Mouse (Mus musculus) cerebellum, adult 9-11 months (tissue): Measurements from ENCODE around the gene Rnf20.
A peak's percentile ranks its signal among the peaks of the same experiment; 100 is the strongest.
"Not testable (repeated sequence)": the region's sequence is repeated elsewhere in the genome, so short reads cannot be mapped to it uniquely, and the experiment has no call there.

Source experiments
- DNase-seq: peaks from one replicate; pipeline ENCODE4 v3.0.0; 2022

Rnf20 gene

DNA sequence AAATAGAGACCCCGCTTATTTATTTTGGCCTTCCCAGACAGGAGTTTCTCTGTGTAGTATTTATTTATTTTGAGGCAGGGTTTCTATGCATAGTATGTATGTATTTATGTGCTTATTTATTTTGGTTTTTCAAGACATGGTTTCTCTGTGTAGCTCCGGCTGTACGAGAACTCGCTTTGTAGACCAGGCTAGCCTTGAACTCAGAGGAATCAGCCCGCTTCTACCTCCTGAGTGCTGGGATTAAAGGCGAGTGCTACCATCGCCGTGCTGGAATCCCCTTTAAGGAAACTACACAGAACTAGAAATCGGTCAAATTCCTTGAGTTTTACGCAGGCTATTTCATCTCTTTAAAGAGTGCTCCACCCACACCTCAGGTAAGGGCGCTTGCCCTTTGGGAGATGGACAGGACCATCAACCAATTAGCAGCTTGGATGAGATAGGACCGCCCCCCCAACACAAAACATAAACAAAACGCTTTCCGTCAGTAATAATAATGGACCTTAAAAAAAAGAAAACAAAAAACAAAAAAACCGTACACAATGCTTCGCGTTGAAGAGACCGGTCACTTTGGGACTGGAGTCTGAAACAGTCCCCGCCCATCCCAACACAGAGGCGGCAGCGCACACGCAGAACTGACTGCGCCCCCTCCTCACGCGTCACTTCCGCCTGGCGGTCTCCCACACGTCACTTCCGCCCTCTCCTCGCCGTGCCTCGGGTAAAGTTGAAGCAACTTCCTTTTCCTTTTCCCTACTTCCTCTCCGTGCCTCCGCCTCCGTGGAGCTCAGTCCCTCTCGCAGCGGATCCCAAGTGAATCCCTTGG is at the start of gene Rnf20:
Rnf20 (plus strand) TSS at position 688 of the 820 bp plus-strand sequence.
- peak; percentile 97 for DNase-seq

DNA sequence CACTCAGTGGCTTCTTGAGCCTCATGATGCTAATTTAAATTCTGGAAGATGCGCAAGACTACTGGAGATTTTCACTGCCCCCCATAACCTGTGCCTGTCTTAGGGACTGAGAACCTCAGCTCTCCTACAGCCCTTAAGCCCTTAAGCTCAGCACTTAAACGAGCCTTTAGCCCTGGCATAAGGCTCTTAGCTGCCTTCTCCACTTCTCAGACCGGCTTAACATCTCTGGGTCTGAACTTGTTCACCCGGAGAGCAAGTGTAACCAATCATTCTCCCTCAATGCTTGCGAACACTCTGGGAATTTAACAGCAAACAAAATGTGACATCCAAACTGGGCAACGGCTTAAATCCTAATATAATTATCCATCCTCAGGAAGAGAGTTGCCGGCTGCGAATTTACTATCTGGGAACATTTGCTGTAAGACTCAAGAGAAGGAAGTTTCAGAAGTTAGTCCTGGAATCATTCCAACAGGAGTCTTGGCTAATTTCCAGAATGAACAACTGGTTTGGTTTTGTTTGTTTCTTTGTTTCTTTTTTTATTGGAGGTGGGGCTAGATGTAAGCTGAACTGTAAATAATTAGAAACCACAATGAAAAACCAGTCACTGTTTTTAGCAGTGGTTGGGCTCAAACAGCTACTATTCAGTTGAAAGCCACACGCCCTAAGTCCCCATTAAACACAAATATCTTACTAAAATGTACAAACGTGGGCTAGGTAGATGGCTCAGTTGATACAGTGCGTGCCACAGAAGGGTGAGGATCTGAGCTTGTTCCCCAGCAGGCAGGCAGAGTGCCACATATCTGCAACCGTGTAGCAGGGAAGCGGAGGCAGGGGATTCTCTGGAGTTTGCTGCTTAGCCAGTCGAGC is 47.6 kb upstream of the Rnf20 start:
- DNase-seq, result no peak

DNA sequence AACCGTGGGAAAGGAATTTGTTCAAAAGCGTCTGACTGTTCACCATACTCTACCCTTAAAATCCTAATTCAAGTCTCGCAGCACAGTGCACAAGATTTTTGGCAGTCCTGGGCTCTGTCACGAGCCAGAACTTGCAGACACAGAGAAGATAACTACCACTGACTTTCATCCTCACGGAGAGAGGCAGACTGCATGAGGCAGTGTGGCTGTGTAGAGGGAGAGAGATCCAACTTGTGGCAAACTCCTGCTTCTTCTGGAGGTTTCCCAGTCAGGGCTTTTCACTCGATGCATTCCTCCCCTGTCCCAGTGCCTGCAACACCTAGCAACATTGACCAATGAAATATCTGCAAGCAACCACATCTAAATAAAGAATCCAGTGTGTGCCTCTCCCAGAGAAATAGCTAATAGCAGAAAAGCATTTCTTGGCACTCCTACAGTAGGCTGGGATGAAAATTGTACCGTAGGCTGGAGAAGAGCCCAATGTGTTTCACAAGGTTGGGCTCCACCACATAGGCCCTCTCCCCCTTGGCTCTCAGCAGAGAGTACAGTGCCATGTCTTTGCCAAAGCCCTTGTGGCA is 46.2 kb upstream of the Rnf20 start:
- DNase-seq, result no peak

DNA sequence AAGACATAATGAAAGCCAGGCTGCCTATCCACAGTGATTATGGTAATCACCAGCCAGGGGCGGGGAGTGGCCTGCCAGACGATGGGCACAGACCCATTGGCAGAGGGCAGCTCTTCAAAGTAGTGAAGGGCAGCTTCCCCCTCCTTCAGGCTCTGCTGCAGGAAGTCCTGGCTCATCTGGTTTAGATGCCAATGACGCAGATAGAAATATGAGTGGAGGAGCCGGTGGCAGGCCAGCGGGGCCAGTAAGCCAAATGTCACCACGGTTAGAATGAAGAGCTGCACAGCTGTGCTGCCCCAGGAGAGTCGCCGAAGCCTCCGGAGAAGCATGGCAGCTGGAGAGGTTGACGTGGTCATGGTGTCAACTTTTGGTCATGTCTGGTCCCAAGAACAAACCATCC is 45.0 kb upstream of the Rnf20 start:
- DNase-seq, result no peak

DNA sequence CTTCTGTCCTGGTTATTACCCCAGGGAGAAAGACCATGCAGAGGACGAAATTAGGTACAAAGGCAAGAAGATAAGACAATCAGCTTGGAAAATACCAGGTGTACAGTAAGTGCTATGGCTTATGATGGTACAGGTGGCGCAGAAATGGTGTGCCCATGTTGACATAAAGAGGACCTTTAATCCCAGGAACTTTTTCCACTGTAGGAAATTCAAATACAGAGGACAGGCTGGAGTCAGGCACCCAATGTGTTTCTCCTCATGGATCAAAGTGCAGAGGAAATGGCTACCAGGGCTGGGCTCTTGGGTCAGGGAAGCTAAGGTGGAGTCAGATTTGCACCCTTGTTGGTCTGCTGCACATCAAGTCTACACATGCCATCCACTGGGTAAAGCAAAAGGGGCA is 41.7 kb upstream of the Rnf20 start:
- DNase-seq, result no peak

DNA sequence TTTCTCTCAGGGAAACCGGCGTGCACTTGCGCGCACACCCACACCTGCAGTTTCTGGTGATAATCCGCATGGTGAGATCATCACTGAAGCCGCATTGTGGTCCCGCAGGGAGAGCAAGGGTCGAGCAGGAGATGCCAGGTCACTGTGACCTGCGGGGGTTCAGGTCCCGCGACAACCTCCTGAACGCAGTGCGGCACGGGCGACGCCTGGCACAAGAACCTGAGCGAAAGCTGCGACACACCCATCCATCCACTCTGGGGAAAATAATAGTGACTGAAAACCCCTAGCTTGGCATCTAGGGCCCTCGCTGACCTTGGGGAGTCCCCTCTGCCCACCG is 35.0 kb upstream of the Rnf20 start:
- no peak for DNase-seq

DNA sequence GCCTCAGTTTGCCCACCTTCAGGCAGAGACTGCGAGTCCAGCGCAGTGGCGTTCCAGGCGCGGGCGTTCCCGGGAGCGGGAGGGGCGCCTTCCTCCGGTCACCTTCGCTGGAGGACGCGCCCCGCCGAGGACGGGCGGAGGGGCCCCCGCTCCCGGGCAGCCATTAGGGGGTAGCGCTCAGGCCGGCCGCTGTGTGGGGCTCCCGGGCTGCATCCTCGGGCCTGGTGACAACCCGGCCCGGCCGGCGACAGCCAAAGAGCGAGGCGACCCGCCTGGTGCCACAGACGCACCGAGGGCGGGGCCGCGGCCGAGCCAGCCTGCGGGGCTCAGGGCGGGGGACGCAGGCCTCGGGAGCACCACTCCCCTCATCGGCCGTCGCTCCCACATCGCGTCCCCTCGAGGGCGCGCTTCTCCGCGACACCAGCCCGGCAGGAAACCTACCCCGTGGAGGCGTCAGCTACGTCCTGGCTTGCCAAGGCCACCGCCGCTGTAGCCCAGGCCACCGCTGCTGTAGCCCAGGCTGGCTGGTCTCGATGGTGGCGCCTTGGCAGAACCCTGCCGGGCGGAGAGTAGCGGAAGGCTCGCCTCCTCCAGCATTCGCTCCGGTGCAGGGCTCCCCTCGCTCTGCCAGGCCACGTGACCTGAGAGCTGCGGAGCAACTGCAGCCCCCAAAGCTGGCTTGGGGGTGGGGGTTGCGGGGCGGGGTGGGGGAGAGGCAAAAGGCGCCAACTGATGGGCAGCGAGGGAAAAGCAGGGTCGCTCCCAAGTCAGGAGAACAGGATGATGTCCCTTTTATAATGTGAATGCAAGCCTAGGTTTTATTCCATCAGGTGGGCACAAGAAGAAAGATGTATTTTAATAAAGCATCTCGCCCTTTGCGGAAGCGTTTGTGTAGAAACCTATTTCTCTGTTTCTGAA is 34.4 kb upstream of the Rnf20 start, which contains the start of gene Tmem246:
Tmem246 (minus strand) TSS at position 694 of the 918 bp plus-strand sequence.
- DNase-seq, result peak; percentile 87

DNA sequence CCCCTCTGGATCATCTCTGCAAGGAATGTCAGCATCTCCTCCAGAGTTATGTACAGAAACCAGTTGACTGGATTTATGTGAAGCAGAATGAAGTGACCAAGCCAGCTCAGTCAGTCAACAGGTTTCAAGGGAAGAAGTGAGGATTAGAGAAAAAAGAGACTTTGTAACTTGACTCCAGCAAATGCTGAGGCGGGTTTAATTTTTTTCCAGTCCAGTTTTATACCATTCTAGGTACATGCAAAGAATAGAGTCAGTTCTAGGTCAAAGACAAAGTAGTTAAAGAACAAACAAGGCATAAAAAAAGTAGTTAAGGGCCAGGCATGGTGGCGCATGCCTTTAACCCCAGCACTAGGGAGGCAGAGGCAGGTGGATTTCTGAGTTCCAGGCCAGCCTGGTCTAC is 28.6 kb upstream of the Rnf20 start:
- no peak for DNase-seq

DNA sequence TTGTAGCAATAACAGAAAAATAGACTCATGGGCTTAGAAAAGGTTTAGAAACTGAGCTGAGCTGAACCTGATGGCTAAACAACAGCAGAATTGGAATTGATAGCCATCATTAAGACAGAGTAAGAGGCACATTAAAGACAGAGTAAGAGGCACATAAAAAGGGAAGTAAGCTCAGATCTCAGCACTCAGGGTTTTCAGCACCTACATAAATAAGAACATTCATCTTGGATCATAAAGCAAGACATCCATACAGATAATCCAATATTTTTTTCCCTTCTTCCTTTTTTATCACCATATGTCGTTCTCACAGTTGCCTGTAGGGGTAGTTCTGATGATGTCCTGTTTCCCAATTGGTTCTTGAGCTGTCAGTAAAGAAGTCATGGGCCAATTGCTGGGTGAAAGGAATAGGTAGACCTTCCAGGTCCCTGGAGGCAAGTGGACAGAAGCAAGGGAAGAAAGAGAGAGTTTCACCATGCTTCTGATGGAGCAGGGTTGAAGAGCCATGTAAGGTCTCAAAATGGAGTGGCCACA is 27.7 kb upstream of the Rnf20 start:
- DNase-seq, result no peak

DNA sequence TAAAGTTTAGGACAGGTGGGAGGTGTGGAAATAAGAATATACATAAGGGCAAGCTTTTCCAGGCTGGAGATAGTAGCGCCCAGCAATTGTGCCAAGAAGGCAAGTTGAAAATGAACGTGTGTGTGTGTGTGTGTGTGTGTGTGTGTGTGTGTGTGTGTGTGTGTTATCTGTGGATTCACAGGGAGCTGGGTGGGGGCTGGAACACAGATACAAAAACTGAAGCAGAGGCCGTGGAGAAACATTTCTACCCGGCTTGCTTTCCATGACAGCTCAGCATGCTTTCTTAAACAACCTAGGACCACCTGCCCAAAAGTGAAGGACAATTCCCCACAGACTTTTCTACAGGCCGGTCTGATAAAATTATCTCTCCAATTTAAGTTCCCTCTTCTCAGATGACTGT is 27.2 kb upstream of the Rnf20 start:
- DNase-seq, result no peak

DNA sequence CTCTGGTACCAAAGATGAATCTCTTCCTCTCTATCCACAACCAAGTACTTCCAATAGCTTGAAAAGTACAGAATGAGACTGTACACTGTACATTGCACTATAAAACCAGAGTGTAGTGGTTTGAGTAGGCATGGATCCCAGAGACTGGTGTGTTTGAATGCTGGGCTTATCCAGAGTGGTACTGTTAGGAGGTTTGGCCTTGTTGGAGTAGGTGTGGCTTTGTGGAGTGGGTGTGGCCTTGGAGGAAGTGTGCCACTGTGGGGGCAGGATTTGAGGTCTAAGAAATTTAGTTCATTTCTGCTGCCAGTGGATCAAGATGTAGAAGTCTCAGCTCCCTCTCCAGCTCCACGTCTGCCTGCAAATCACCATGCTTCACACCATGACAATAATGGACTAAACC is 26.3 kb upstream of the Rnf20 start:
- no peak for DNase-seq

DNA sequence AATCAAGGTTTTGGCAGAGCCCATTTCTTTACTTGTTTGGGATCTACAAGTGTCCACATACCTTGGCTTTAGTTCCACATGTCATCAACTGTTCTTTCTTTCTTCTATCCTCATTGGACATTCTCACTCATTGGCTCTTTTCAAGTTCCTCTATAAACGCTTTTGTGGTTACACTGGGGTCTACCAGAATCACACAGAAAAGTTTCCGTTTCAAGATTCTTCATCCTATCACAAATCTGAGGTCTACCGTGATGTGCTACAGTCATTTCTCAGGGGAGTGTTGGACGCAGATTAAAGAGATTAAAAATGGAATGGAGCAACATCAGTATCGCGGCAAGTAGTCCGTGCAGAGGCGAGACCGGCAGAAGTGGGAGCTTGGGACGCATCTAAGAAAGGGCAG is 14.9 kb upstream of the Rnf20 start:
- DNase-seq, result no peak

DNA sequence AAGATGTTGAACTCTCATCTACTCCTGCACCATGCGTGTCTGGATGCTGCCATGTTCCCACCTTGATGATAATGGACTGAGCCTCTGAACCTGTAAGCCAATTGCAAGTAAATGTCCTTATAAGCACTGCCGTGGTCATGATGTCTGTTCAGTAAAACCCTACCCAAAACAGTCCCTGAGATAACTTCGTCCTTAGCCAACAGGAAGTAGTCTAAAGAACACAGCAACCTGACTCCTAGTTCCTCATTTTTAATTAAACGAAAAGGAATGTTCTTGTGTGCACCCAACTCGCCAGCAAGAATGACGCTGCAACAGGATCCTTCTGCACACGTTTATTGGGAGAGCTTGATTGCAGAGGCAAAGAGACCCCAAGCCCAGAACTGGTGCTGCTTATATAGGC is 11.9 kb upstream of the Rnf20 start:
- not testable (repeated sequence) for DNase-seq

DNA sequence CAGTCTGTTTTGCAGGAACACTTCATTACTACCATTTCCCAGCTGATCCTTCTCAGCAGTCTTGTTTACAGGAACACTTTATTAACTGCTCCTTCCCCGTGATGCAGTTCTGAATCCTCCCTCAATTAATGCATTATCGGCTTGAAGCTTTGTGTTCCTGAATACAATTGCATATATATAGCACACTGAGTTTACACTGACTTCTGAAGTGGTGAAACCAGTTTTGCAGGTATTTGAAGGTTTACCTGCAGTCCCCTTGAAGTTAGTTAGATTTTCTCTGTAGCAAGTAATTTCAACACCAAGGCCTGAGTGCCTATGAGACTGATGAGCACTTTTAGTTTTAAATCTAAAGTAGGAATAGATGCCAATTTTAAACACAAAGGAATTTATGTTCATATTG is 9.5 kb upstream of the Rnf20 start:
- DNase-seq, result no peak

DNA sequence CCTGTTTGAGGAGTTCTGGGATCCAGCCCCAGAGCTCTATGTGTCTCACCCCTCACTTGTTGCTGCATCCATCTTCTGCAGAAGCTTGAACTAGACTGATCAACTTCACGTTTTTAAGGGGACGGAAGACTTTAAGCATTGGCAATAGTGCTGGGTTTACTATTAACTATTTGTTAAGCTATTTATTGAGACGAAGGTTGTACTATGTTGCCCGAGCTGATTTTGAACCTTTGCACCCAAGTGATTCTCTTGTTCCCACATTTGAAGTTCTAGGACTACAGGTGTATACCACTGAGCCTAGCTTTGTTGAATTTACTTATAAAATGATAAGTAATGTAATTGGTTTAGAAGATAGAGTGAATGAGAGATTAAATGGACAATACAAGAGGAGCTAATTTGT is 7.9 kb upstream of the Rnf20 start:
- no peak for DNase-seq

DNA sequence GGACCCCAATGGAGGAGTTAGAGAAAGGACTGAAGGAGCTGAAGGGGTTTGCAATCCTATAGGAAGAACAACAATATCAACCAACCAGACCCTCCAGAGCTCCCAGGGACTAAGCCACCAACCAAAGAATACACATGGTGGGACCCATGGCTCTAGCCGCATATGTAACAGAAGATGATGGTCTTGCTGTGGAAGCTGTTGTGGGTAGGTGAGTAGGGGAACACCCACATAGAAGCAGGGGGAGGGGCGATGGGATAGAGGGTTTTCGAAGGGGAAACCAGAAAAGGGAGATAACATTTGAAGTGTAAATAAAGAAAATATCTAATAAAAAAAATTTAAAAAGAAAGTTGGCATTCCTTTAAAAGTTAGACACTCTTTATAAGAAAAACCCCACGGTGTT is 6.8 kb upstream of the Rnf20 start:
- DNase-seq, result not testable (repeated sequence)

DNA sequence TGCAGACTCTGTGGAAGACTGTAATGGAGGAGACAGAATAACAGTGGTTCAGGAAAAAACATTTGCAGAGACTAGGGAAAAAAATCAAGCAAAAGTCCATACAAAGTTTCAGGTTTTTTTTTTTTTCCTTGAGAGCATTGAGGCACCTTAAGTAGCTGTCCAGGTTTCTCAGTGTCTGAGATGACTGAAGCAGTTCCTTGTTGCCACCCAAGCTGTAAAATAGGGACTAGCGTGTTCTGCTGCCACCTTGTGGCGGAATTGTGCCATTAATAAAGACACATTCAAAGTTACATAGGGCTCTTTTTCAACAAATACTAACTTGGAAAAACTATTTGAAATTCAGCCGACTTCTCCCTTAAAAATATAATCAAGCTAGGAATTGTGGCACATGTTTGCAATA is 4.8 kb upstream of the Rnf20 start:
- peak; percentile 58 for DNase-seq

DNA sequence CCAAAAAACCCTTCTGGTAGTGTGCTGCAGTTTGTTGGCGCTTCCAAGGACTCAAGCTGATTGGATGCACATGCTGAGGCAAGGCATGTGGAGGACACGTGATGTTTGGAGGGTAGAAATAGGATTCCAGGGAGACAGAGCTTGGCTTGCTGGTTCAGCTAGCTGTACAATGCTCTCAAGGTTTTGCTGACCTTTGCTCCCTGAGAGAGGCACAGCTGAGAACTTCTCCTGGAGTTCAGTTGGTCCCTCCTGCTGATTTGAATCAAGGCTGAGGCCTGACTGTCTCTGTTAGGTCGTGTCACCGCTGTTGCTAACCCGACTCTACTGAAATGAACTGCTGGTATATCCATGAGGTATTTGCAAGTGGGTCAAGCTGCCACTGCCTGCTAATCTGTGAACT is 2.9 kb upstream of the Rnf20 start:
- DNase-seq, result no peak

DNA sequence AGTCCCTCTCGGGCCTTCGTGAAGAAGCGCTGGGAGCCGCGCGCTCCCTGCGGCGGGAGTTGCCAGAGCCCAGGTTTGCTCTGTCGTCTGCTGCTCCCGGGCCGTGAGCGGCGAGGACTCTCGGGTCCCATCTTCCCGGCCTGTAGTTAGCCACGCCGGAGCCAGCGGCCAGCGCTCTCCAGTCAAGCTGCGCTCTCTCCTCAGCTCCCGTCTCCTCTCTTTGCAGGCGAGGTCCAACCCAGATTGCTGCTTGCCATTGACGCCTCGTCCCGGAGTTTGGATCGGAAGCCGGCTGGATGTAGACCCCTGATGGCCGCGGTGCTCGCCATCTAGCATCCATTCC is 304 bp downstream of the Rnf20 start:
- no peak for DNase-seq

DNA sequence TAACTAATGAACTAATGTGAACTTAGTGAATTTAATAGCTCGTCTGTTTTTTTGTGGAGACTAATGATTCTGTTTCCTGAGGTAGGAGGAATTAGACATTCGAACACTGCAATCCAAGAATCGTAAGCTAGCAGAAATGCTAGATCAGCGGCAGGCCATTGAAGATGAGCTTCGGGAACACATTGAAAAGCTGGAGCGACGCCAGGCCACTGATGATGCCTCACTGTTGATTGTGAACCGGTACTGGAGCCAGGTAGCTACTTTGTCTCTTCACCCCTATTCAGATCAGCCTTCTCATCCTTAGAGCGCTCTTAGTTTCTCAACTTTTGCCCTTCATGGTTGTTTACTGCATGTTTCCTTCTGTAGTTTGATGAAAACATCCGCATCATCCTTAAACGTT is 6.0 kb downstream of the Rnf20 start:
- DNase-seq, result no peak

DNA sequence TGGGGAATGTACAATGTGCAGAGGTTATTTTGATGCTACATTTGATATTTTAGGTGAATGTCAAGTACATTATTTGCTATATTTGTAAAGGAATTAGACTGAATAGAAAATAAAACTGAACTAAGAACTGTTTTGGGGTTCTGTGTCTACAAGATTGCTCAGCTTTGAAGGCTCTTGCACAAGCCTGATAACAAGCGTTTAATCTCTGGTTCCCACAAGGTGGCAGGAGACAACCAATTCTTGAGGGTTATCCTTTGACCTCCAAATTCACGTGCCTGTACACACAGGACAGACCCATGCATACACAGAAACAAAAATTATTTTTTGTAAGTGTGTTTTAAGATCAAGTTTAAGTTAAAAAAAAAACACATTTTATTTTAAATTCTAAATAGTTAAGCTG is 8.1 kb downstream of the Rnf20 start:
- no peak for DNase-seq

DNA sequence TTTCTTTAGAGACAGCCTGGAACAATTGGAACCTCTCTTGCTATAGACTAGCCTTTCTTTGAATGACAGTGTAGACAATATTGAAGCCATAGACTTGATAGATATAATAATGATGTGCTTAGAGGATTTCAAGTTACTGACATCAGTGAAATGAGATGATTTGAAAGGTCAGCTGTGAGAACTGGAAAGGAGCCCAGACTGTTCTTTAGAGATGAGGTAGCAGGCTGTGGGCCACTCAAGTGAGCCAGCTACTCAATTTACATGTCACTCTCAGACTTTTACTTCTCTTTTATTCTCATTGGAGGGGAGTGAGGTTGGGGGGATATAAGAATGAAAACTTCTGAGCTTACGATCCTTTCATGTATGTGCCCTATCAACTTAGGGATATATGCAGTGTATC is 27.6 kb downstream of the Rnf20 start:
- no peak for DNase-seq

DNA sequence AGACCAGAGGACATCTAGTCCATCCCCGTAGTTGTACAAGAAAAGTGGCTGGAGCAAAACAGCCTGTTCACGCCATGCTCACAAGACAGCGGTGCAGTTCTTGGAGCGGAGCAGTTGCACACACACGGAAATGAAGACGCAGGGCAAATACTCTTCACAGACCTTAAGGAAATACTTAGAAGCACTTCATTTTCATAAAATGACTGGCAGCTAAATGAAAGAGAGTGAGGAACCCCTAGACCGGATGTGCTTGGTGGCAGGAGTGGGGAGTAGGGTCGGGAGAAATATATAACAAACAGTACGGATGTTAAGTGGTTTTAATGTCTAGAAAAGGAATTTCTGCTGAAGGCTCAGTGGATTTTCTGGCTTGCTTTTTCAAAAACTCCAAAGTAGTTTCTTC is 29.9 kb downstream of the Rnf20 start:
- no peak for DNase-seq
